Mouse (Mus musculus) hindbrain, embryonic 14.5 days (tissue): ENCODE measurements around the gene Camkv. TPM values are rescaled to one million over a fixed set of nuclear protein-coding genes. Genes with fewer than 3 reads are reported as not detected.

Experiments used
- ATAC-seq: fragments of 200-750 bp; cut with Nextera tagmentation; 2 replicates; pipeline ENCODE4 v1.8.0; 2017; ENCODE audit warnings: moderate number of reproducible peaks, mild to moderate bottlenecking, moderate TSS enrichment, moderate library complexity; ENCODE audit not compliant: low FRiP score
- DNase-seq: peaks from one replicate; pipeline ENCODE4 v3.0.0-alpha.2; 2015; ENCODE audit warnings: low spot score
- H3K27ac ChIP-seq: fragments of 300-500 bp; sonication (generic); 2 replicates; pipeline ENCODE4 v1.5.1; 2014; ENCODE audit warnings: mild to moderate bottlenecking, moderate library complexity
- H3K27me3 ChIP-seq: fragments of 300-500 bp; sonication (generic); 2 replicates; pipeline ENCODE4 v1.6.1; 2014; ENCODE audit warnings: mild to moderate bottlenecking, low read length, mixed read lengths; ENCODE audit not compliant: control insufficient read depth, insufficient read depth
- H3K36me3 ChIP-seq: fragments of 300-500 bp; sonication (generic); replicated peaks from 2 replicates; pipeline ENCODE4 v1.6.1; 2014; ENCODE audit not compliant: control insufficient read depth, insufficient read depth
- H3K4me1 ChIP-seq: fragments of 300-500 bp; sonication (generic); replicated peaks from 2 replicates; pipeline ENCODE4 v1.6.1; 2014; ENCODE audit warnings: antibody characterized with exemption, low read length, mixed read lengths; ENCODE audit not compliant: control insufficient read depth, insufficient read depth
- H3K4me2 ChIP-seq: fragments of 300-500 bp; sonication (generic); replicated peaks from 2 replicates; pipeline ENCODE4 v1.6.1; 2014; ENCODE audit warnings: mild to moderate bottlenecking, moderate library complexity
- H3K4me3 ChIP-seq: fragments of 300-500 bp; sonication (generic); replicated peaks from 2 replicates; pipeline ENCODE4 v1.5.1; 2014; ENCODE audit warnings: mild to moderate bottlenecking, low read length
- H3K9ac ChIP-seq: fragments of 300-500 bp; sonication (generic); 2 replicates; pipeline ENCODE4 v1.6.1; 2014
- H3K9me3 ChIP-seq: fragments of 300-500 bp; sonication (generic); 2 replicates; pipeline ENCODE4 v1.6.1; 2016; ENCODE audit warnings: low read length; ENCODE audit not compliant: control insufficient read depth
- WGBS: fragments of 180-500 bp; shearing (Covaris S2); extraction: QIAGEN DNeasy Blood & Tissue Kit; methylation state at CpG from one replicate; pipeline ENCODE4 v1.1.7; 2014; 5-methylcytosine and 5-hydroxymethylcytosine counted together
- polyA plus RNA-seq: library from polyadenylated mRNA; unstranded; fragments of >200 nt; fragmentation: Nextera tagmentation; extraction: Ambion mirVana; gene quantifications from 2 replicates; pipeline ENCODE4 v1.2.1, GENCODE M21; 2014

Gene Camkv
- polyA plus RNA-seq, 1 experiment from 2014 or later, result 16.7 TPM

GRCm38 (mm10) chr9:107932221-107932620 lies 3.3 kb upstream of the Camkv start:
- DNase-seq (no peak), ATAC-seq (no peak)
- Histone ChIP-seq H3K27me3 (peaks cover 8% of the 10 kb centered on the region), H3K9ac (no peak overlapping the region), H3K4me2 (no peak overlapping the region), H3K4me1 (peaks cover 15% of the 10 kb centered on the region), H3K4me3 (no peak overlapping the region), H3K36me3 (no peaks in the 10 kb centered on the region), H3K27ac (no peak overlapping the region), H3K9me3 (no peaks in the 10 kb centered on the region)
- 56% methylated on average over 4 of the region's 4 CpGs for WGBS

GRCm38 (mm10) chr9:107934146-107934545 lies 1.3 kb upstream of the Camkv start:
- Histone ChIP-seq H3K27me3 (peaks cover 8% of the 10 kb centered on the region), H3K4me2 (no peak overlapping the region), H3K4me1 (peaks cover 15% of the 10 kb centered on the region), H3K36me3 (no peaks in the 10 kb centered on the region), H3K9me3 (no peaks in the 10 kb centered on the region), H3K9ac (no peak overlapping the region), H3K27ac (no peak overlapping the region), H3K4me3 (no peak overlapping the region)
- 81% methylated on average over 11 of the region's 11 CpGs for WGBS
- ATAC-seq (no peak), DNase-seq (no peak)

GRCm38 (mm10) chr9:107935790-107936214 lies 328 bp downstream of the Camkv start:
- H3K36me3 ChIP-seq, result no peaks in the 10 kb centered on the region
- peak; percentile 27 for DNase-seq
- no peaks in the 10 kb centered on the region for H3K9me3 ChIP-seq
- ATAC-seq, result peak; percentile 34; the same call in 1 of the 2 replicates
- peaks cover 15% of the 10 kb centered on the region for H3K4me1 ChIP-seq
- H3K27ac ChIP-seq, result no peak overlapping the region
- peak overlapping the region; percentile 50 for H3K4me3 ChIP-seq
- H3K9ac ChIP-seq, result peak overlapping the region; percentile 63
- H3K27me3 ChIP-seq, result peaks cover 8% of the 10 kb centered on the region
- under 1% methylated on average over 40 of the region's 41 CpGs for whole genome bisulfite sequencing
- peak overlapping the region; percentile 91 for H3K4me2 ChIP-seq

GRCm38 (mm10) chr9:107936215-107936822 lies 845 bp downstream of the Camkv start:
- Histone ChIP-seq H3K9ac (peak overlapping the region; percentile 63), H3K9me3 (no peaks in the 10 kb centered on the region), H3K27me3 (peaks cover 8% of the 10 kb centered on the region), H3K27ac (no peak overlapping the region), H3K36me3 (no peaks in the 10 kb centered on the region), H3K4me2 (peak overlapping the region; percentile 91), H3K4me3 (peak overlapping the region; percentile 50), H3K4me1 (peaks cover 15% of the 10 kb centered on the region)
- ATAC-seq, result peak; percentile 38; the same call in 1 of the 2 replicates
- 1% methylated on average over 29 of the region's 29 CpGs for WGBS
- no peak for DNase-seq

- WGBS, result 8% methylated on average over 3 of the region's 3 CpGs
- Histone ChIP-seq H3K9me3 (no peaks in the 10 kb centered on the region), H3K4me1 (peaks cover 15% of the 10 kb centered on the region), H3K27ac (no peak overlapping the region), H3K4me2 (peak overlapping the region; percentile 91), H3K36me3 (no peaks in the 10 kb centered on the region), H3K9ac (peak overlapping the region; percentile 63), H3K4me3 (peak overlapping the region; percentile 50), H3K27me3 (peaks cover 8% of the 10 kb centered on the region)
- DNase-seq, result no peak
- ATAC-seq, result no peak
These were observed 1.4 kb downstream of the Camkv start for GRCm38 (mm10) chr9:107936831-107937230.

- H3K4me3 ChIP-seq, result no peak overlapping the region
- WGBS, result 89% methylated on average over 31 of the region's 31 CpGs
- ATAC-seq, result no peak
- H3K9ac ChIP-seq, result no peak overlapping the region
- H3K9me3 ChIP-seq, result no peaks in the 10 kb centered on the region
- H3K27ac ChIP-seq, result no peak overlapping the region
- no peak overlapping the region for H3K4me2 ChIP-seq
- DNase-seq, result no peak
- H3K36me3 ChIP-seq, result no peaks in the 10 kb centered on the region
- no peaks in the 10 kb centered on the region for H3K27me3 ChIP-seq
- H3K4me1 ChIP-seq, result no peaks in the 10 kb centered on the region; the same call in 1 of the 2 replicates
These were observed 12.0 kb downstream of the Camkv start for GRCm38 (mm10) chr9:107947241-107948194.

GRCm38 (mm10) chr9:107949184-107949921 lies 13.9 kb downstream of the Camkv start:
- Histone ChIP-seq H3K27ac (no peak overlapping the region), H3K4me3 (no peak overlapping the region), H3K4me1 (no peaks in the 10 kb centered on the region; the same call in 1 of the 2 replicates), H3K4me2 (no peak overlapping the region), H3K36me3 (no peaks in the 10 kb centered on the region), H3K27me3 (no peaks in the 10 kb centered on the region), H3K9me3 (no peaks in the 10 kb centered on the region), H3K9ac (no peak overlapping the region)
- DNase-seq, result no peak
- no peak for ATAC-seq
- 82% methylated on average over 13 of the region's 13 CpGs for WGBS

- DNase-seq, result no peak
- Histone ChIP-seq H3K36me3 (no peaks in the 10 kb centered on the region), H3K27me3 (no peaks in the 10 kb centered on the region), H3K4me1 (no peaks in the 10 kb centered on the region; the same call in 1 of the 2 replicates), H3K4me2 (peak within 1 kb of the TSS; percentile 92), H3K27ac (peak within 1 kb of the TSS; percentile 87), H3K9me3 (no peaks in the 10 kb centered on the region), H3K9ac (peak within 1 kb of the TSS; percentile 67), H3K4me3 (peak within 1 kb of the TSS; percentile 56)
- ATAC-seq, result no peak
- 88% methylated on average over 10 of the region's 10 CpGs for WGBS
These were observed 14.4 kb downstream of the Camkv start, which contains the start of gene Traip for GRCm38 (mm10) chr9:107949922-107950235. TSS of gene Traip (plus strand) at chr9:107950136.
